Mouse (Mus musculus) heart, adult 2 months (tissue): ENCODE data around the gene Fam160b1.

Experiments
- CTCF ChIP-seq: fragments of 200-600 bp; IDR thresholded peaks from 2 replicates; pipeline ENCODE4 v1.8.1; 2022; ENCODE audit warnings: antibody characterized with exemption, mild to moderate bottlenecking, moderate library complexity
- POLR2A ChIP-seq: fragments of 200-500 bp; IDR thresholded peaks from 2 replicates; pipeline ENCODE4 v1.6.1; 2011; ENCODE audit warnings: mild to moderate bottlenecking, low read depth, low read length, control low read depth; ENCODE audit not compliant: insufficient read depth

GRCm38 (mm10) chr19:57357244-57357643 lies 3.2 kb upstream of the Fam160b1 start:
- TF ChIP-seq POLR2A: no peak
- TF ChIP-seq CTCF: no peak
